Mouse (Mus musculus) erythroblast, embryonic 14.5 days (primary cell): ENCODE measurements around the gene Slc32a1. TPM values are rescaled to one million over a fixed set of nuclear protein-coding genes. Genes with fewer than 3 reads are reported as not detected.

Experiments used
- H3K27me3 ChIP-seq: 2 replicates; pipeline ENCODE4 v1.6.1; 2012; ENCODE audit warnings: inconsistent platforms; ENCODE audit not compliant: control insufficient read depth
- H3K36me3 ChIP-seq: 2 replicates; pipeline ENCODE4 v1.6.1; 2012; ENCODE audit warnings: mild to moderate bottlenecking, inconsistent platforms; ENCODE audit not compliant: control insufficient read depth
- H3K4me1 ChIP-seq: 2 replicates; pipeline ENCODE4 v1.6.1; 2012; ENCODE audit warnings: inconsistent platforms; ENCODE audit not compliant: control insufficient read depth
- H3K4me3 ChIP-seq: replicated peaks from 2 replicates; pipeline ENCODE3; 2012; ENCODE audit warnings: moderate library complexity, mild to moderate bottlenecking, inconsistent platforms
- H3K9me3 ChIP-seq: 2 replicates; pipeline ENCODE4 v1.6.1; 2012; ENCODE audit warnings: low read length, inconsistent platforms, mixed read lengths; ENCODE audit not compliant: control insufficient read depth
- GATA1 ChIP-seq: IDR thresholded peaks from 2 replicates; pipeline ENCODE4 v1.6.1; 2012; ENCODE audit warnings: low read length, inconsistent platforms, mixed read lengths
- TAL1 ChIP-seq: IDR thresholded peaks from 3 replicates; pipeline ENCODE4 v1.6.1; 2012; ENCODE audit warnings: low read length, inconsistent platforms, mixed read lengths
- polyA plus RNA-seq: library from polyadenylated mRNA; stranded (reverse); fragments of >175 nt; gene quantifications from 2 replicates; pipeline ENCODE4 v1.2.3, GENCODE M21; 2012

Slc32a1 gene
- polyA plus RNA-seq, 1 experiment, result not detected

GRCm38 (mm10) chr2:158591286-158591685, 19.3 kb upstream of the Slc32a1 start:
- H3K9me3 ChIP-seq, result no peaks in the 10 kb centered on the region
- H3K27me3 ChIP-seq, result peaks cover 5% of the 10 kb centered on the region
- no peaks in the 10 kb centered on the region for H3K4me1 ChIP-seq
- no peaks in the 10 kb centered on the region for H3K36me3 ChIP-seq
- TF ChIP-seq GATA1, result no peak
- no peak overlapping the region for H3K4me3 ChIP-seq

- no peaks in the 10 kb centered on the region for H3K4me1 ChIP-seq
- no peaks in the 10 kb centered on the region for H3K36me3 ChIP-seq
- H3K27me3 ChIP-seq, result peaks cover 5% of the 10 kb centered on the region
- H3K9me3 ChIP-seq, result no peaks in the 10 kb centered on the region
- no peak for TF ChIP-seq GATA1
- TF ChIP-seq TAL1, result no peak
- H3K4me3 ChIP-seq, result no peak overlapping the region
These were observed 17.2 kb upstream of the Slc32a1 start for GRCm38 (mm10) chr2:158593371-158593770.

GRCm38 (mm10) chr2:158595103-158595502, 15.5 kb upstream of the Slc32a1 start:
- no peaks in the 10 kb centered on the region for H3K9me3 ChIP-seq
- no peaks in the 10 kb centered on the region for H3K4me1 ChIP-seq
- H3K36me3 ChIP-seq, result no peaks in the 10 kb centered on the region
- TF ChIP-seq GATA1 (no peak), TAL1 (no peak)
- H3K27me3 ChIP-seq, result peaks cover 7% of the 10 kb centered on the region
- H3K4me3 ChIP-seq, result no peak overlapping the region

GRCm38 (mm10) chr2:158595577-158595976, 15.0 kb upstream of the Slc32a1 start:
- H3K27me3 ChIP-seq, result peaks cover 7% of the 10 kb centered on the region
- TF ChIP-seq TAL1, result no peak
- no peak for TF ChIP-seq GATA1
- H3K4me1 ChIP-seq, result no peaks in the 10 kb centered on the region
- no peak overlapping the region for H3K4me3 ChIP-seq
- H3K9me3 ChIP-seq, result no peaks in the 10 kb centered on the region
- no peaks in the 10 kb centered on the region for H3K36me3 ChIP-seq

- Histone ChIP-seq H3K27me3 (peaks cover 9% of the 10 kb centered on the region), H3K4me1 (no peaks in the 10 kb centered on the region), H3K9me3 (no peaks in the 10 kb centered on the region), H3K36me3 (no peaks in the 10 kb centered on the region), H3K4me3 (no peak overlapping the region)
- TF ChIP-seq GATA1, result no peak
- no peak for TF ChIP-seq TAL1
These were observed 13.8 kb upstream of the Slc32a1 start for GRCm38 (mm10) chr2:158596803-158597202.

GRCm38 (mm10) chr2:158600517-158600916, 10.1 kb upstream of the Slc32a1 start:
- no peaks in the 10 kb centered on the region for H3K4me1 ChIP-seq
- H3K27me3 ChIP-seq, result peaks cover 9% of the 10 kb centered on the region
- H3K36me3 ChIP-seq, result no peaks in the 10 kb centered on the region
- H3K4me3 ChIP-seq, result no peak overlapping the region
- TF ChIP-seq GATA1 (no peak), TAL1 (no peak)
- H3K9me3 ChIP-seq, result no peaks in the 10 kb centered on the region

GRCm38 (mm10) chr2:158601326-158601725, 9.2 kb upstream of the Slc32a1 start:
- no peak overlapping the region for H3K4me3 ChIP-seq
- no peaks in the 10 kb centered on the region for H3K36me3 ChIP-seq
- TF ChIP-seq GATA1 (no peak), TAL1 (no peak)
- H3K9me3 ChIP-seq, result no peaks in the 10 kb centered on the region
- no peaks in the 10 kb centered on the region for H3K4me1 ChIP-seq
- H3K27me3 ChIP-seq, result peaks cover 13% of the 10 kb centered on the region

GRCm38 (mm10) chr2:158602663-158603062, 7.9 kb upstream of the Slc32a1 start:
- H3K9me3 ChIP-seq, result no peaks in the 10 kb centered on the region
- peaks cover 26% of the 10 kb centered on the region for H3K27me3 ChIP-seq
- H3K4me1 ChIP-seq, result no peaks in the 10 kb centered on the region
- TF ChIP-seq GATA1 (no peak), TAL1 (no peak)
- H3K4me3 ChIP-seq, result no peak overlapping the region
- no peaks in the 10 kb centered on the region for H3K36me3 ChIP-seq

GRCm38 (mm10) chr2:158606511-158606964, 4.0 kb upstream of the Slc32a1 start:
- peaks cover 61% of the 10 kb centered on the region for H3K27me3 ChIP-seq
- H3K4me1 ChIP-seq, result no peaks in the 10 kb centered on the region
- H3K4me3 ChIP-seq, result no peak overlapping the region
- no peaks in the 10 kb centered on the region for H3K36me3 ChIP-seq
- TF ChIP-seq GATA1 (no peak), TAL1 (no peak)
- H3K9me3 ChIP-seq, result no peaks in the 10 kb centered on the region

GRCm38 (mm10) chr2:158609681-158610080, 886 bp upstream of the Slc32a1 start:
- Histone ChIP-seq H3K36me3 (no peaks in the 10 kb centered on the region), H3K4me3 (no peak overlapping the region), H3K9me3 (peaks cover 10% of the 10 kb centered on the region; the same call in 1 of the 2 replicates), H3K27me3 (peaks cover 86% of the 10 kb centered on the region), H3K4me1 (no peaks in the 10 kb centered on the region)
- no peak for TF ChIP-seq GATA1
- no peak for TF ChIP-seq TAL1
